In the genomic region with DNA sequence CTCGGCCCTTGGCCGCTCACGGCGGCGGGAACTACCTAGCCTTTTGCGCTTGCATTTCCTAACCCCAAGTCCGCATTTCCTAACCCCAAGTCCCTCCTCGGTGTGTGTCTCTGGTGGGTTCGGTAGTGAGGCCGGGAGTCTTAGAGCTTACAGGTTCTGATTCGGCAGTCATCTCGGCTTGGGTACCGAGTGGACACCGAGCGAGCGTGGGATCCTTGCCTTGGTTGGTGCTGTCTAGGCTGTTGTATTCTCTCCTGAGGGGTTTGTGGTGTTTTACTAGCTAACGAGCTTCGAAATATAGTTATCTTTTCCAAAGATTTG, we compare ENCODE assay signal across 9 mouse cellular contexts. TPM values are rescaled to one million over a fixed set of nuclear protein-coding genes. Genes with fewer than 3 reads are reported as not detected.
DNase-seq lines count a peak whose midpoint lies in the region; ATAC-seq and TF ChIP-seq lines count a peak whose summit lies in the region.
"Had no signal": no experiment of that assay in that cellular context is flagged by ENCODE, and none has a peak within 500 bp of the region (broad histone marks: within the 10 kb centered on the region; RNA-seq: fewer than 3 reads in every experiment).

No protein-coding gene starts in this region.

- H3K4me3 ChIP-seq in heart, embryonic 13.5 days: peak overlapping the region; percentile 92
- peak overlapping the region; percentile 68 to 79 for H3K4me3 ChIP-seq in MEL (ENCODE audit: control insufficient read depth in 1 of 2, insufficient read depth in 1 of 2, low read depth in 2 of 2, low read length in 2 of 2)
- H3K4me3 ChIP-seq in hindbrain, embryonic 11.5 days (ENCODE audit: low read depth, low read length): peak overlapping the region; percentile 97
- H3K4me3 ChIP-seq in midbrain, embryonic 10.5 days: peak overlapping the region; percentile 97

- WGBS in heart, embryonic 13.5 days: 8% methylated on average over 18 of the region's 18 CpGs
- WGBS in hindbrain, embryonic 11.5 days: 4% methylated on average over 18 of the region's 18 CpGs
- 5% methylated on average over 18 of the region's 18 CpGs for WGBS in midbrain, embryonic 10.5 days

- no peak for TF ChIP-seq CTCF in MEL (IDR thresholded peaks at IDR 0.05 in 2 of 3, conservative IDR thresholded peaks at IDR 0.05 in 1 of 3; ENCODE audit: control insufficient read depth in 1 of 3, insufficient read depth in 1 of 3, low read depth in 2 of 3, low read length in 3 of 3, poor library complexity in 1 of 3, severe bottlenecking in 1 of 3)

- no peak for TF ChIP-seq RAD21 in MEL (IDR thresholded peaks at IDR 0.05; ENCODE audit: low read depth, low read length)

- no peaks in the 10 kb centered on the region for H3K36me3 ChIP-seq in heart, embryonic 13.5 days
- no peaks in the 10 kb centered on the region for H3K36me3 ChIP-seq in MEL (ENCODE audit: control insufficient read depth in 1 of 2, insufficient read depth in 2 of 2, low read length in 2 of 2)
- no peaks in the 10 kb centered on the region for H3K36me3 ChIP-seq in hindbrain, embryonic 11.5 days (ENCODE audit: control insufficient read depth, insufficient read depth, low read length)
- 0 out of 2 replicates have a peak, but pooled peaks cover 4% of the 10 kb centered on the region for H3K36me3 ChIP-seq in midbrain, embryonic 10.5 days

- H3K79me2 ChIP-seq in MEL (ENCODE audit: control insufficient read depth, insufficient read depth, low read length, poor library complexity): peaks cover 2% of the 10 kb centered on the region; the same call in 1 of the 2 replicates

- no peak for TF ChIP-seq POLR2A in MEL (IDR thresholded peaks at IDR 0.05; ENCODE audit: control insufficient read depth in 1 of 2, insufficient read depth in 1 of 2, low read depth in 1 of 2, low read length in 2 of 2, poor library complexity in 1 of 2)

- no peak for TF ChIP-seq EP300 in MEL (IDR thresholded peaks at IDR 0.05; ENCODE audit: low read depth in 1 of 2, low read length in 2 of 2)

- no peak overlapping the region for H3K27ac ChIP-seq in heart, embryonic 13.5 days (replicated peaks)
- no peak overlapping the region for H3K27ac ChIP-seq in MEL (ENCODE audit: control insufficient read depth, low read depth, low read length)
- H3K27ac ChIP-seq in hindbrain, embryonic 11.5 days (ENCODE audit: low read depth, low read length): no peak overlapping the region
- peak overlapping the region; percentile 91 for H3K27ac ChIP-seq in midbrain, embryonic 10.5 days (replicated peaks)

- H3K4me1 ChIP-seq in heart, embryonic 13.5 days: peaks cover 56% of the 10 kb centered on the region
- peaks cover 0 to 6% of the 10 kb centered on the region in 2 experiments; a peak in 2 of 4 replicates for H3K4me1 ChIP-seq in MEL (ENCODE audit: control insufficient read depth in 1 of 2, insufficient read depth in 2 of 2, low read length in 2 of 2)
- H3K4me1 ChIP-seq in hindbrain, embryonic 11.5 days (replicated peaks; ENCODE audit: control insufficient read depth, insufficient read depth, low read length): 0 out of 2 replicates have a peak, but pooled peaks cover 6% of the 10 kb centered on the region
- peaks cover 35% of the 10 kb centered on the region for H3K4me1 ChIP-seq in midbrain, embryonic 10.5 days

- intact Hi-C loops in heart, postnatal 10 days (cut with DNase I): loop anchor here (2.0 to 5.0 kb wide), 2 partner anchors 53 to 180 kb away; no protein-coding TSS in a partner anchor

- H3K4me2 ChIP-seq in heart, embryonic 13.5 days: peak overlapping the region; percentile 98
- peak overlapping the region; percentile 98 for H3K4me2 ChIP-seq in hindbrain, embryonic 11.5 days (replicated peaks; ENCODE audit: low read depth, low read length)

- DNase-seq in heart, postnatal 10 days: no peak
- DNase-seq in MEL (ENCODE audit: low read depth, low spot score): no peak
- DNase-seq in hindbrain, embryonic 11.5 days (ENCODE audit: low spot score): no peak
- no peak for DNase-seq in midbrain, embryonic 10.5 days (ENCODE audit: low spot score)
- DNase-seq in layer of hippocampus, postnatal 14 days (ENCODE audit: low spot score in 2 of 2): no peak
- no peak for DNase-seq in spleen, postnatal 10 days (ENCODE audit: low spot score in 2 of 2)
- no peak for DNase-seq in left cerebral cortex, adult 11 months (ENCODE audit: low spot score)

- ATAC-seq in heart, embryonic 13.5 days (ENCODE audit: extremely low read depth, insufficient number of reproducible peaks, low FRiP score, low TSS enrichment): no peak
- no peak for ATAC-seq in hindbrain, embryonic 11.5 days (ENCODE audit: low FRiP score)

- no peaks in the 10 kb centered on the region for H3K27me3 ChIP-seq in heart, embryonic 13.5 days (replicated peaks)
- H3K27me3 ChIP-seq in MEL (ENCODE audit: control insufficient read depth in 1 of 2, insufficient read depth in 2 of 2, low read length in 2 of 2): no peaks in the 10 kb centered on the region
- H3K27me3 ChIP-seq in hindbrain, embryonic 11.5 days (ENCODE audit: control insufficient read depth, insufficient read depth, low read length): no peaks in the 10 kb centered on the region
- no peaks in the 10 kb centered on the region for H3K27me3 ChIP-seq in midbrain, embryonic 10.5 days (ENCODE audit: low read depth, poor library complexity, severe bottlenecking)
- H3K27me3 ChIP-seq: Patski had no signal

- no peaks in the 10 kb centered on the region for H3K9me3 ChIP-seq in heart, embryonic 13.5 days
- no peaks in the 10 kb centered on the region for H3K9me3 ChIP-seq in MEL (replicated peaks; ENCODE audit: insufficient read depth, low read length)
- H3K9me3 ChIP-seq in hindbrain, embryonic 11.5 days (ENCODE audit: control insufficient read depth, low read length): no peaks in the 10 kb centered on the region
- H3K9me3 ChIP-seq in midbrain, embryonic 10.5 days (replicated peaks): no peaks in the 10 kb centered on the region

- peak overlapping the region; percentile 96 for H3K9ac ChIP-seq in heart, embryonic 13.5 days
- peak overlapping the region; percentile 77 for H3K9ac ChIP-seq in MEL (ENCODE audit: control insufficient read depth, low read depth, low read length, poor library complexity, severe bottlenecking)
- peak overlapping the region; percentile 90 for H3K9ac ChIP-seq in hindbrain, embryonic 11.5 days (ENCODE audit: low read depth, low read length)

TF ChIP-seq in MEL, 35 proteins besides CTCF, POLR2A, EP300 and RAD21:
- no peak for TF ChIP-seq ZC3H11A (IDR thresholded peaks at IDR 0.05; ENCODE audit: low read depth, low read length)
- TF ChIP-seq RCOR1 (IDR thresholded peaks at IDR 0.05; ENCODE audit: low read depth, low read length): no peak
- TF ChIP-seq ZKSCAN1 (IDR thresholded peaks at IDR 0.05; ENCODE audit: low read depth, low read length): no peak
- TF ChIP-seq SMC3 (IDR thresholded peaks at IDR 0.05; ENCODE audit: low read depth, low read length): no peak
- TF ChIP-seq MEF2A (IDR thresholded peaks at IDR 0.05; ENCODE audit: extremely low read depth, insufficient replicate concordance, low read depth, low read length, poor library complexity, severe bottlenecking): no peak
- TF ChIP-seq ETS1 (IDR thresholded peaks at IDR 0.05; ENCODE audit: low read depth, low read length): no peak
- TF ChIP-seq USF1 (IDR thresholded peaks at IDR 0.05; ENCODE audit: low read depth, low read length): no peak
- TF ChIP-seq CHD2 (IDR thresholded peaks at IDR 0.05; ENCODE audit: low read length): no peak

RNA-seq across cellular contexts. Expression of a gene that starts 1.0 kb away (rescaled TPM):
- polyA plus RNA-seq in heart, embryonic 13.5 days (2015; fragmentation: Nextera tagmentation; extraction: Ambion mirVana): 42.8 and 47.2 TPM in 2 replicates
- 10 to 100 TPM; 45.6 to 51.4 TPM for total RNA-seq in heart, postnatal 10 days (2021)
- 11.1 and 12.0 TPM in 2 replicates for total RNA-seq in MEL (2012; rRNA removed)
- 10 to 100 TPM in 1 of 2 experiments, not detected in 1; 14.5 TPM for polyA plus RNA-seq in MEL (2012; ENCODE audit: insufficient read depth in 1 of 2, insufficient read length in 2 of 2, low read depth in 1 of 2, low replicate concordance in 2 of 2, missing spikeins in 1 of 2)
- polyA plus RNA-seq in hindbrain, embryonic 11.5 days (2014; fragmentation: Nextera tagmentation; extraction: Ambion mirVana): 47.0 and 53.5 TPM in 2 replicates
- polyA plus RNA-seq in midbrain, embryonic 10.5 days (2016; fragmentation: Nextera tagmentation; extraction: Ambion mirVana): 35.3 and 47.5 TPM in 2 replicates
- total RNA-seq in layer of hippocampus, postnatal 14 days (2021): 10 to 100 TPM; 53.7 to 56.6 TPM
